Mouse (Mus musculus) midbrain, embryonic 12.5 days (tissue): Measurements from ENCODE around the gene Dohh. TPM values are rescaled to one million over a fixed set of nuclear protein-coding genes. Genes with fewer than 3 reads are reported as not detected.

Experiments
- ATAC-seq: fragments of 200-750 bp; cut with Nextera tagmentation; 2 replicates; pipeline ENCODE4 v1.8.0; 2017; ENCODE audit warnings: low read depth, moderate TSS enrichment, moderate library complexity; ENCODE audit not compliant: low FRiP score
- H3K27ac ChIP-seq: fragments of 300-500 bp; sonication (generic); replicated peaks from 2 replicates; pipeline ENCODE4 v1.5.1; 2016; ENCODE audit warnings: mild to moderate bottlenecking
- H3K27me3 ChIP-seq: fragments of 300-500 bp; sonication (generic); 2 replicates; pipeline ENCODE4 v1.6.1; 2016; ENCODE audit warnings: mild to moderate bottlenecking
- H3K36me3 ChIP-seq: fragments of 300-500 bp; sonication (generic); 2 replicates; pipeline ENCODE4 v1.6.1; 2016
- H3K4me1 ChIP-seq: fragments of 300-500 bp; sonication (generic); 2 replicates; pipeline ENCODE4 v1.6.1; 2016
- H3K4me2 ChIP-seq: fragments of 300-500 bp; sonication (generic); replicated peaks from 2 replicates; pipeline ENCODE4 v1.6.1; 2016; ENCODE audit warnings: mild to moderate bottlenecking, moderate library complexity
- H3K4me3 ChIP-seq: fragments of 300-500 bp; sonication (generic); 2 replicates; pipeline ENCODE4 v1.5.1; 2016; ENCODE audit warnings: mild to moderate bottlenecking
- H3K9ac ChIP-seq: fragments of 300-500 bp; sonication (generic); replicated peaks from 2 replicates; pipeline ENCODE4 v1.6.1; 2016; ENCODE audit warnings: mild to moderate bottlenecking, moderate library complexity
- H3K9me3 ChIP-seq: fragments of 300-500 bp; sonication (generic); 2 replicates; pipeline ENCODE4 v1.6.1; 2016; ENCODE audit warnings: mild to moderate bottlenecking
- WGBS: fragments of 180-500 bp; shearing (Covaris S2); methylation state at CpG from one replicate; pipeline ENCODE4 v1.1.7; 2016; 5-methylcytosine and 5-hydroxymethylcytosine counted together
- polyA plus RNA-seq: library from polyadenylated mRNA; unstranded; fragments of >200 nt; fragmentation: Nextera tagmentation; extraction: Ambion mirVana; gene quantifications from 2 replicates; pipeline ENCODE4 v1.2.1, GENCODE M21; 2016

Dohh gene
- polyA plus RNA-seq, 1 experiment from 2014 or later, result 67.2 TPM

DNA sequence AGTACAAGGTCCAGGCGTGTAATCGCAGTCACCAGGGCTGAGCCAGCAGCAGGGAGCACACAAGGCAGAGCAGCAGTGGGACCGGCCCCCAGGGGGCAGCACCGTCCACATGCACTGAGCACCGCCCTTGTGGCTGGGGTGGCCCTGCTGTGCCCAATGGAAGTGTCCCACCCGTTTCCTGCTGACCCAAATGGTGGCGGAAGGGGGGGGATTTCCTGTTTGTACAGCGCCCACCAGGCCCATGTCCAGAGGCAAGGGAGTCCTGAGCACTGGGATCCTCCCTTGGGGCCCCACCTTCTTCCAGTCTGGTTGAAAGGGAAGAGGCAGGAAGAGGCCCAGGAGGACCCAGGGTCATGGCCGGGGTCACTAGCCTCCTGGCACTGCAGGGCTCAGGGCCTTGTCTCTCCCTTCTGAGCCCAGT is 24.7 kb downstream of the Dohh start:
- Histone ChIP-seq H3K9ac (no peak overlapping the region), H3K4me1 (peaks cover 64% of the 10 kb centered on the region), H3K4me3 (no peak overlapping the region), H3K9me3 (no peaks in the 10 kb centered on the region), H3K4me2 (no peak overlapping the region), H3K36me3 (0 out of 2 replicates have a peak, but pooled peaks cover 3% of the 10 kb centered on the region), H3K27me3 (peaks cover 51% of the 10 kb centered on the region), H3K27ac (0 out of 2 replicates have a peak overlapping the region, but pooled peaks have one; percentile 3)
- 18% methylated on average over 9 of the region's 9 CpGs for WGBS
- no peak for ATAC-seq

DNA sequence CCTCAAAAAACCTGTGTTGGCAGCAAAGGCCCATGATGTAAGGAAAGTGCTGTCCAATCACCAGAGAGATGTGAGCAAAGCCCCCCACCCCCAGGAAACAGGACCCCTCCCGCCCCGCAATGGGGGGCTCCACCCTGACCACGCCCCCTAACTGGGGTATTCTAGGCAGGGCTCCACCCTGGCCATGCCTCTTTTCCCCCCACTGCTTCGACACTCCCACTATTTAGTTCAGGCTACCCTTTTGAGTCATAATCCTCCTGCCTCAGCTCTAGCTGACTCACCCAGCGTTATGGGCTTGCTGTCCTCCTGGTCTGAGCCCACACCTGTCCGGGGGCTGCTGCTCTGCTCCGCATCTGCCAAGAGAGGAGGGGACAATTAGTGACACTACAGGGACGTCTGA is 25.1 kb downstream of the Dohh start:
- no peaks in the 10 kb centered on the region for H3K9me3 ChIP-seq
- H3K4me2 ChIP-seq, result no peak overlapping the region
- 0 out of 2 replicates have a peak overlapping the region, but pooled peaks have one; percentile 3 for H3K4me3 ChIP-seq
- 0 out of 2 replicates have a peak, but pooled peaks cover 3% of the 10 kb centered on the region for H3K36me3 ChIP-seq
- peak overlapping the region; percentile 39 for H3K27ac ChIP-seq
- H3K9ac ChIP-seq, result no peak overlapping the region
- peaks cover 69% of the 10 kb centered on the region for H3K4me1 ChIP-seq
- no peak for ATAC-seq
- H3K27me3 ChIP-seq, result peaks cover 47% of the 10 kb centered on the region
- 11% methylated on average over 8 of the region's 8 CpGs for WGBS

DNA sequence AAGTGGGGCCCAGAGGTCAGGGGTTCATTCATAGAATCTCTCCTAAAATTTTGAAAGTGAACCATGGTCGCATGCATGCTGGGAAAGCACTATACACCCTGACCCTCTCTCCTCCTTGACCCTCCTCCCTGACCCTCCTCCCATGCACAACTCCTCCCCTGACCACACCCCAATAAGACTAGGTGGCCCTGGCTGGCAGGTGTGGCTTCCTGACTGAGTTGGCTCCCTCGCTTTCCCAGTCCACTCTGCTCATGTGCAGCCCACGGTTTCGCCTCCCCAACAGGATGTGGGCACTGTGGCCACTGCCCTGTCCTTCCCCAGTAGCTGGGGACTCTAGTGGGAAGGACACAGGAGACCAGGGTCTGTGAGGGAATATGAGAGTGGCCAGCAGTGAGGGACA is 26.1 kb downstream of the Dohh start:
- no peak overlapping the region for H3K4me2 ChIP-seq
- H3K9ac ChIP-seq, result no peak overlapping the region
- no peak overlapping the region for H3K27ac ChIP-seq
- peaks cover 36% of the 10 kb centered on the region for H3K27me3 ChIP-seq
- peaks cover 79% of the 10 kb centered on the region for H3K4me1 ChIP-seq
- no peaks in the 10 kb centered on the region for H3K9me3 ChIP-seq
- H3K4me3 ChIP-seq, result no peak overlapping the region
- no peak for ATAC-seq
- H3K36me3 ChIP-seq, result no peaks in the 10 kb centered on the region
- WGBS, result 60% methylated on average over 4 of the region's 4 CpGs

DNA sequence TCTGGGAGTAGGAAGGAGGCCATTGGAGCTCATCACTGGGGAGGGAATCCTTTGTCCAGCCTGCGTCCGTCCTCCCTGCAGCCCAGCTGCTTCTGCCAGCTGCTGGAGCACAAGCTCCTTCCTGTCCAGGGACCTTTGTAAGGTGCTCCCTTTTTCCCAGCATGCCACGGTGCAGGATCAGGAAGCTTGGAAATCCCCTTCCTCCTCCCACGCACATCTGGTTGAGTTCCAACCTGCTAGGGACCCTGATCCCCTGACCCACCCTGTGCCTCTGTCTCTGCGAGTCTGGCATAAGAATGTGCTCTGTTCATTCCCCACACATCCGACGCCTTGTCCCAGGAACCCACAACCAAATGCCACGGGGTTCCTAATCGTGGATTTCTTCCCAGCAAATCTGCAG is 26.8 kb downstream of the Dohh start:
- Histone ChIP-seq H3K4me3 (no peak overlapping the region), H3K36me3 (no peaks in the 10 kb centered on the region), H3K9me3 (no peaks in the 10 kb centered on the region), H3K27ac (peak overlapping the region; percentile 54), H3K27me3 (peaks cover 30% of the 10 kb centered on the region), H3K9ac (0 out of 2 replicates have a peak overlapping the region, but pooled peaks have one; percentile 1), H3K4me2 (no peak overlapping the region), H3K4me1 (peaks cover 85% of the 10 kb centered on the region)
- no peak for ATAC-seq
- WGBS, result 83% methylated on average over 9 of the region's 9 CpGs

DNA sequence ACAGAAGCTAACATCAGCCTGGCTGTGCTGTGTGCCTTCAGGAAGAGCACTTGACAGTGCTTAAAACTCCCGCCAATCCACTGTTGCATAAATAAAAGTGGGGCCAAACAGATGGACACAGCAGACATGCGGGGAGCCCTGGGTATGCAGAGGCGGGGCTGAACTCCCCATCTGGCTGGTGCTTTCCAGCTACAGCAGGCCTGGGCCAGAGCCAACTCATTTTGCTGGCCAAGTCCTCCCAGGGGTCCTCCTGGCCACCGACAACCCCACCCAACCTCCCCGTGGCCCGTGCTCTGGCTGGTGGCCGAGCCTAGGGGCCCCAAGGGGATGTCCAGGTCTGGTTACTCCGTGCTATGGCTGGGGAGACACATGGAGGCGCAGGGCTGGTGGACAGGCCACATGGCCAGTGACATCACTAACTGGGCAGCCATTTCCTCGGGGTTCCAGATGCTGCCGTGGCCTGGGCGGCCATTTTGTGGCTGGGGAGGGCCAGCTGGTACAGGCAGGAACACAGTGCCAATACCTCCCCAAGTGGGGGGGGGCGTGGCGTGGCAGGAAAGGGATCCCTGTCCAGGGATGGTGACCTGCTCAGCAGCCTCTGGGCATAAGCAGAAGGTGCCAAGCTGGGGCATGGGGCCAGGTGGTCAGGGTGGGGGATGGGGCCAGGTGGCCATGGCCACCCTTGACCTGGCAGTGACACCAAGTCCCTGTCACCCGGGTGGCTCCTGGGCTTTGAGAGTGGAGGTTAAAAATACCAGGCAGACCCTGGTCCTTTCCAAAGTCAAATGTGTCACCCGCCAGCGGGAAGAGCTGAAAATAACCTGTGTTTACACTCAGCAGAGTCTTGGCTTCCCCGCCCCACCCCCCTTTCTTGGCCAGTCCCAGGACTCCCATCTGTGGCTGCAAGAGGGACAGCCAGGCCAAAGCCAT is 27.5 kb downstream of the Dohh start:
- Histone ChIP-seq H3K27me3 (peaks cover 23% of the 10 kb centered on the region), H3K4me2 (no peak overlapping the region), H3K9me3 (no peaks in the 10 kb centered on the region), H3K36me3 (no peaks in the 10 kb centered on the region), H3K9ac (0 out of 2 replicates have a peak overlapping the region, but pooled peaks have one; percentile 1), H3K4me3 (no peak overlapping the region), H3K4me1 (peaks cover 87% of the 10 kb centered on the region), H3K27ac (peak overlapping the region; percentile 54)
- no peak for ATAC-seq
- 74% methylated on average over 18 of the region's 18 CpGs for WGBS

DNA sequence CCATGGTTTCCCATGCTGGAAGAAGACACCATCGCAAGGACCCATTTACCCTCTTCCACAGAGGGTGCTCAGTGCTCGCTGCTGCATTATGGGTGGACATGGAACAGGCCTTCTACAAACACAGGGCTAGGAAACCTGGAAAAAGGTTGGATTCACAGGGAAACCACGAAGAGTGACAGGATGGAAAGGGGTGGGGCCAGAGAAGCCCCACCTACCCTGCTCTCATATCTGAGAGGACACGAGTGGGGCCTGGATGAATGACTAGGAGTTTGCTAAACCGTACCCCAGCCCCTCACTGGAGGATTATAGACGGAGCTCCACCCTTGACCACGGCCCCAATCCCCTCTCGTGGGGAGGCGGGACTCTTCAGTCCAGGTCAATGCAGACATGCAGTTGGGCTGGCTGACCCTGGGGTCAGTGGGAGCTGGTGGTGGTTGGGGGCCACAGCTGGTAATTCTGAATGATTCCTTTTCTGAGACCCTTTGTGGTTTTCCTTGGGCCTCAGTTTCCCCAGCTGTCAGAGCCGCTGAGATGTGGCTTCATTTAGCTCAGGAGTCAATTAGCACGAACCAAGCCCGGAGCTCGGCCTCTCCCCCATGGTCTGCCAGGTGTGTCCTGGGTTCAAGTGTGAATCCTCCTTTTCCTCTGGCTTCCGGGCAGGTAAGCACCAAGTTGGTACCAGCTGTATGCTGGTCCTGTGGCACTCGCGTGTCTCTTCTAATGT is 28.5 kb downstream of the Dohh start:
- no peak overlapping the region for H3K4me3 ChIP-seq
- H3K27me3 ChIP-seq, result peaks cover 21% of the 10 kb centered on the region
- no peaks in the 10 kb centered on the region for H3K9me3 ChIP-seq
- H3K9ac ChIP-seq, result no peak overlapping the region
- peaks cover 87% of the 10 kb centered on the region for H3K4me1 ChIP-seq
- ATAC-seq, result no peak
- H3K36me3 ChIP-seq, result no peaks in the 10 kb centered on the region
- WGBS, result 77% methylated on average over 16 of the region's 16 CpGs
- no peak overlapping the region for H3K4me2 ChIP-seq
- H3K27ac ChIP-seq, result peak overlapping the region; percentile 54; the same call in 1 of the 2 replicates

DNA sequence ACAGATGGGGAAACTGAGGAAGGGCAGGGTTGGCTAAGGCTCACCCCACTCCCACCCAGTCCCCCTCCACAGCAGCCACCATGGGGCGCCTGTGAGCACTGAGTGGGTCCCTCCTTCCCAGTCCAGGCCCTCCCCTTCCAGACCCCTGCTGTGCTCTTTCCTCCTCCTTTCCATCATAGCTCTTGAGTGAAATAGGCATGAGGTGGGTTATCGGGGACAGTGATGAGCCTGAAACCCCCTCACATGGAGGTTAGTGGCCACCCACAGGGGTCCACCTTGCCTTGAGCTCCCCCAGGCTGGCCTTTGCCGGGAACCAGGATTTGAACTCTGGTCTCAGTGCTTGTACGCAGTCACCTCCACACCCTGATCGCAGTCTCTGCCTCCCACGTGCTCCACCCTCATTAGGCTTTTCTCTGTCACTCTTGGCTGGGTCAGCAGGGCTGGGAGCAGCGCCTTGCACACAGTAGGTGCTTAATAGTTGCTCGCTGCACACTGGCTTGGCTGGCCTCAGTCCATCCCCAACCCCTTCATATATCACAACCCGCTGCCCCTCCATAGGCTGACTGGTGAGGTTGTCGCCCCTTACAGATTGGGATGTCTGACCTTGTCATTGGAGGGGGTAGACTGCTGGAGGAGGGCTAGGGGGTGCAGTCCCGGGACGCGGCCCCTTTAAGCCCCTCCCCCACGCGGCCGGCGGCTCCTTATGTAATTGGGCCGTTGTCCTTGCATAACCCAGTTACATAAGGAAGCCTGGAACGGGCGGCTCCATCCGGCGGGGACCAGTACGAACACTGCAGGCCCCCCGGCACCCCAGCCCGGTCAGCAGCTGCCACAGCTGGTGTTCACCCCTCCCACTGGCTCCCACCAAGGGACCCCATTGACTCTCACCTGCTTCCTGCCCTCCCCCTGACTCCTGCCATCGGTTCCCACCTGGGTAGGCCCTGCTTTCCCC is 29.4 kb downstream of the Dohh start:
- peak overlapping the region; percentile 12; the same call in 1 of the 2 replicates for H3K4me3 ChIP-seq
- H3K27me3 ChIP-seq, result peaks cover 18% of the 10 kb centered on the region
- peak overlapping the region; percentile 36 for H3K4me2 ChIP-seq
- no peak overlapping the region; the same call in 1 of the 2 replicates for H3K9ac ChIP-seq
- ATAC-seq, result no peak
- peaks cover 87% of the 10 kb centered on the region for H3K4me1 ChIP-seq
- WGBS, result 29% methylated on average over 26 of the region's 26 CpGs
- H3K27ac ChIP-seq, result peak overlapping the region; percentile 25; the same call in 1 of the 2 replicates
- H3K36me3 ChIP-seq, result no peaks in the 10 kb centered on the region
- no peaks in the 10 kb centered on the region for H3K9me3 ChIP-seq

DNA sequence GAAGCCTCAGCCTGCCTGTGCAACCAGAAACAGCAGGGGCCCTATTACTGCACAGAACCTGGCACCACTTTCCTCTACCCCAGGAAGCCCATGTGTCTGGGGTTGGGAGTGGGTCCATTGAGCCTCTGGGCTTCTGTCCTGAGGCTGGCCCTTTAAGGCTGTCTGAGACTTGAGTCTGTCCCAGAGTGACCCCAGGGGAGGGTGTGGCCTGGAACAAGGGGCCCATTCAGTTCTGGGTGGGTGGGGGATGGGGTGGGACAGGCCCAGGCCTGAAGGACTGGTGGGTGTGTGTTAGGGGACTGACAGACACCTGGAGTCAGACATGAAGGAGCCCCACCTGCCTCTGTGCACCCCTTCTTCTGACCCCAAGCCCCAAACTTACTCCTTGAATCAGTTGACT is 30.5 kb downstream of the Dohh start:
- Histone ChIP-seq H3K27ac (0 out of 2 replicates have a peak overlapping the region, but pooled peaks have one; percentile 25), H3K4me3 (no peak overlapping the region), H3K36me3 (no peaks in the 10 kb centered on the region), H3K27me3 (peaks cover 18% of the 10 kb centered on the region), H3K4me2 (no peak overlapping the region), H3K9ac (no peak overlapping the region), H3K4me1 (peaks cover 80% of the 10 kb centered on the region), H3K9me3 (no peaks in the 10 kb centered on the region)
- no peak for ATAC-seq

DNA sequence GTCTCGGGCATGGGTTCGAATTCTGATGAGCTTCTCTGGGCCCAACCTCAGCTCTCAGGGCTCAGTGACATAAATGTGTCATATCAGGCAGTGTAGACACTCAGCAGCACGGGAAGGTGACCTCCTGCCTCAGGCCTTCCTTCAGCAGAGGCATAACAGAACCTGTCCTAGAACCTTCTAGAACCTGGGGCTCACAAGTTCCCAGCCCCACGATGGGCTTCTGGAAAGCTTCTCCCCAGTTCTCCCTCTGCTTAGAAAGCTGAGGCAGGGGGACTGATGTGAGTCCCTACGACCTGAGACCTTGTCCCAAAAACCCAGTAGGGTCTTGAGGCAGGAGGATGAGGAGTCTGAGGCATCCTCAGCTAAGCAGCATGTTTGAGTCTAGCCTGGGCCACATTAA is 30.9 kb downstream of the Dohh start:
- Histone ChIP-seq H3K9ac (no peak overlapping the region), H3K36me3 (0 out of 2 replicates have a peak, but pooled peaks cover 4% of the 10 kb centered on the region), H3K9me3 (no peaks in the 10 kb centered on the region), H3K4me1 (peaks cover 76% of the 10 kb centered on the region), H3K4me2 (no peak overlapping the region), H3K27me3 (peaks cover 21% of the 10 kb centered on the region), H3K4me3 (no peak overlapping the region), H3K27ac (no peak overlapping the region)
- 82% methylated on average over 5 of the region's 5 CpGs for WGBS
- ATAC-seq, result no peak

DNA sequence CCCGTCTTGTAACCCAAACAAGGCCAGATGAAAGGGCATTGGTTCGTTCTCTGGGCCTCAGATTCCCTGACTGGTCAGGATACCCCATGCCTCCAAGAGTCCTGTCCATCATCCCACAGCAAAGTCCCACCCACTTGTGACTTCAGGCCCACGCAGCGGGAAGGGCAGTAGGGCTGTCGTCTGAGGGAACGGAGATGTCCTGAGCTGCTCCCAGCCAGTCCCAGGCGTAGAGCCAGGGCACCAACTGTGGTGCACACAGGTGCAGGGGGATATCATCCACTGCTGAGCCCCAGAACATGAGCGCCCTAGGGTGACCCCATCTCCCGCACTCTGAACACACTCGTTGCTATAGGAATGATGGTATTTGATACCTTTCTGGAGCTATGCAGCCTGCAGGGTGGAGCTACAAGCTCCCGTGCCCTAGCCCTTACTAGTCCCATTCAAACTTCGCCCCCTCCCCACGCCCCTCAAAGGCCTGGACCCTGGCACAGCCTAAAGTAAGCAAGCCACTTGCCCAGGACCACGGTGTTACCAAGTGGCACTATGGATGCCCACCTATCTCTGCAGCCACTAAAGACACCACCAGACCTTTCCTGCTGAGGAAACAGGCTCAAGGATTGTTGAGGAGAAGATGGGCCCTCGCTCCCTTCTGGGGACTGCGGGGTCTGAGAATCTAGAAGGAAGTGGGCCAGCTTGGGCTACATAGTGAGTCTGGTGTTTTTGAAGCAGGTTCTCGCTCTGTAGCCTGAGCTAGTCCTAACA is 31.5 kb downstream of the Dohh start:
- H3K9ac ChIP-seq, result no peak overlapping the region
- WGBS, result 67% methylated on average over 17 of the region's 17 CpGs
- H3K4me3 ChIP-seq, result no peak overlapping the region
- ATAC-seq, result no peak
- no peaks in the 10 kb centered on the region for H3K9me3 ChIP-seq
- peaks cover 76% of the 10 kb centered on the region for H3K4me1 ChIP-seq
- H3K36me3 ChIP-seq, result 0 out of 2 replicates have a peak, but pooled peaks cover 5% of the 10 kb centered on the region
- H3K4me2 ChIP-seq, result no peak overlapping the region
- no peak overlapping the region for H3K27ac ChIP-seq
- H3K27me3 ChIP-seq, result peaks cover 27% of the 10 kb centered on the region
